Mouse (Mus musculus): ENCODE measurements around the gene Exoc6b. TPM values are rescaled to one million over a fixed set of nuclear protein-coding genes. Genes with fewer than 3 reads are reported as not detected.

Gene Exoc6b
- total RNA-seq, 1 experiment from 2014 or later: 16.1 TPM

GRCm38 (mm10) chr6:85013906-85014305 is 55.4 kb downstream of the Exoc6b start:
- no peak for ATAC-seq (replicated peaks; ENCODE audit: insufficient number of reproducible peaks, low FRiP score, low TSS enrichment, poor library complexity, severe bottlenecking)

DNA sequence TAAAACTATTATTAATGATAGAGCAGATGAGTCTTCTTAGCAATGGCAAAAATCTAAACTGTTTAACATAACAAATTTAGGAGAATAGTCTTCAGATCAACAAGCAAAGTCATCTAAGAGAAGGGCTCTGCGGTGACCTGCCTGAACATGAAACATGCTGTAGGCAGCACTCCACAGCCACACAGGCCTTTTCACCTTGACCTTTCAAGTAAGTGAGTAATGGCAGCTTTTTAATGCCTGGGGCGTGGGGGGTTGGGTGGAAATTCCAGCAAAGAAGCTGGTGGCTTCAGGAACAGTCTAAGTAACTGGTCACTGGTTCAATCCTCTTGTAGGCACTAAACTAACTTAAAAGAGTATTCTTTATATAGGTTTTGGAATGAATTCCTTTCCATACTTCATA is 58.9 kb downstream of the Exoc6b start:
- no peak for ATAC-seq (replicated peaks; ENCODE audit: insufficient number of reproducible peaks, low FRiP score, low TSS enrichment, poor library complexity, severe bottlenecking)

- no peak for ATAC-seq (replicated peaks; ENCODE audit: insufficient number of reproducible peaks, low FRiP score, low TSS enrichment, poor library complexity, severe bottlenecking)
These were observed 73.9 kb downstream of the Exoc6b start for GRCm38 (mm10) chr6:84995418-84995817.

DNA sequence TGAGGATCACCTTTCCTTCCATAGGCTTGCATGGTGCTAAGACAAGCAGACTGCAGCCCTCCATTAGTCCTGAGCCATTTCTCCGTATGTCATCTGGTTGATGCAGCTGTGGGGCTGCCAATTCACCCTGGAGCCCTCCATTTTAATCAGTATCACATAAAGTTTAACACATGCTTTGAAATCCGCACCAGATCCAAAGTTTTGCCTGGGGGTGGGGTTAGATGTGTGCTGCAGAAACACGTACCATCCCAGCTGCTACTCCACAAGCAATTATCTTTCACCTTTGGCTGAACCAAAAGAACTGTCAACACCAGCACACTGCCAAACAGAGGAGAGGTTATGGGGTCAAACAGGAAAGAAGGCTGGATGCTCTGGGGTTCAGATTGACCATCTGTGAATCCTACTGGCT is 92.7 kb downstream of the Exoc6b start:
- ATAC-seq (replicated peaks; ENCODE audit: insufficient number of reproducible peaks, low FRiP score, low TSS enrichment, poor library complexity, severe bottlenecking): no peak

DNA sequence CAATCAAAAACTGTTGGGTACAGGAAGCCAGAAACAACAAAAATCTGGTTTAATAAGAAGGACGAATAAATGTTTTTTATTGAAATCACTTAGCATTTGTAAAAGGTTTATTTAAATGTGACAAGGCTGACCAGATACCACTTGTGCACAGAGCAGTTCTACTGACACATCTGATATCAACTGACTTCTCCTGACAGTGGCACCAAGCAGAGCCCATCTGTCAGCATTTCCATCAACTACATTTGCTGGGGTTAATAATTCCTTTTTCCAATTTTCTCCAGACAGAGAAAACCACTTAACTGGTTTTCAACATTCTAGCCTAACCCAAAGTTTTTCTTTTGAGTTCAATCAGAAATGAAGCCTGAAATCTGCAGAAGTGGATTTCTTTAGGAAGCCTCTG is 100.8 kb downstream of the Exoc6b start:
- no peak for ATAC-seq (replicated peaks; ENCODE audit: insufficient number of reproducible peaks, low FRiP score, low TSS enrichment, poor library complexity, severe bottlenecking)

GRCm38 (mm10) chr6:84964729-84965415 is 104.4 kb downstream of the Exoc6b start:
- ATAC-seq (replicated peaks; ENCODE audit: insufficient number of reproducible peaks, low FRiP score, low TSS enrichment, poor library complexity, severe bottlenecking): no peak

DNA sequence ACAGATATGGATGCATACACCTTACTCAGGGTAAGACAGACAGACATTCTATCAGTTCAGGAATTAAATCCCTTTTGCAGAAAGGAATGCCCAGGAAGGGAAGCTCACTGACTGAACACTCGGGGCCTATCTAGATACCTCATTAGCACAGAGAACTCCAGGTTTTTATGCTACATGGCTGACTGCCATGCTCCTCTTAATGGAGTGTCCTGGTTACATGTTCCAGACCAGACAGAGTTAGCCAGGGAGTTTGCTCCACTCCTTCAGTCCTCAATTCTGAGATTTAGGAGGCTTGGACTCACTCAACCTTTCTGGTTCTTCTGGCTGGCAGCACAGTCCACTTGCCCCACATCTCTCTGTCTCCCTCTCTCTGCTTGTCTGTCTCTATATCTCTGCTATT is 106.3 kb downstream of the Exoc6b start:
- no peak for ATAC-seq (replicated peaks; ENCODE audit: insufficient number of reproducible peaks, low FRiP score, low TSS enrichment, poor library complexity, severe bottlenecking)

DNA sequence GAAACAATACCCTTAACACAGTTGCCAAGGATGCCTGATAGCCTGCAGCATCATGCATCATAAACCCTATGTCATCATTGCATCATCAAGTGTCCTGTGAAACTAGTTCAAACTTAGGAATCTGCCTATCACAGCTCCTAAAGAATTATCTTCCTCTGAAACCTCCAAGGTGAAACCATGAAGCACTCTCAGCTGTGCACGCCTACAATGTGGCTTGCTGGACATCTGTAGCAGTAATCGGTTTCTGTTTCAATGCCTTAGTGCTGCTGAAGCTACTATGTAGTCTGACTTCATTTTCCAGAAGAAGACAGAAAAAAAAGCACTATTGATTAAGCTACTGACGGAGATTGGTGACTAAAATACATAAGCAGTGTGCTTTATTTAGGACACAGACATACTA is 107.5 kb downstream of the Exoc6b start:
- no peak for ATAC-seq (replicated peaks; ENCODE audit: insufficient number of reproducible peaks, low FRiP score, low TSS enrichment, poor library complexity, severe bottlenecking)

DNA sequence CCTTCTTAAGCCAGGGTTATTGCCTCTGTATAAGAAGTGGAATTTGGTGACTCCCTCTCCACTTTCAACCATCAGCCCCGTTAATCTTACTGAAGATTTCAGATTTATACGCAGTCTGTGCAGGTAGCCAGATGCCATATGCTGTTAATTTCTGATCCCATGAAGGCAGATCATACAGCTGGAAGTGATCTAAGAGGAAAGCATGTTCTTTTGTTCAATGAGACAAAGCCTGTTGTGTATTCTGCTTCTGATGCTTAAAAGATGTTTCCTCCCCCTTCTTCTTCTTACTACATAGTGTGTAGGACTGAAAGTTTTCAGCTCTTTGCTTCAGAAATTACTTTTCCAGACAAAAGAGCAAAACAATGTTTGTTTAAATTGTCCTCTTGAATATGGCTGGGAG is 109.8 kb downstream of the Exoc6b start:
- no peak for ATAC-seq (replicated peaks; ENCODE audit: insufficient number of reproducible peaks, low FRiP score, low TSS enrichment, poor library complexity, severe bottlenecking)

- no peak for ATAC-seq (replicated peaks; ENCODE audit: insufficient number of reproducible peaks, low FRiP score, low TSS enrichment, poor library complexity, severe bottlenecking)
These were observed 117.7 kb downstream of the Exoc6b start for GRCm38 (mm10) chr6:84951621-84952020.

GRCm38 (mm10) chr6:84946569-84946968 is 122.7 kb downstream of the Exoc6b start:
- no peak for ATAC-seq (replicated peaks; ENCODE audit: insufficient number of reproducible peaks, low FRiP score, low TSS enrichment, poor library complexity, severe bottlenecking)

- no peak for ATAC-seq (replicated peaks; ENCODE audit: insufficient number of reproducible peaks, low FRiP score, low TSS enrichment, poor library complexity, severe bottlenecking)
These were observed 123.2 kb downstream of the Exoc6b start for GRCm38 (mm10) chr6:84946106-84946505.

- ATAC-seq (replicated peaks; ENCODE audit: insufficient number of reproducible peaks, low FRiP score, low TSS enrichment, poor library complexity, severe bottlenecking): no peak
These were observed 136.1 kb downstream of the Exoc6b start for GRCm38 (mm10) chr6:84932953-84933921.

- ATAC-seq (replicated peaks; ENCODE audit: insufficient number of reproducible peaks, low FRiP score, low TSS enrichment, poor library complexity, severe bottlenecking): no peak
These were observed 138.3 kb downstream of the Exoc6b start for GRCm38 (mm10) chr6:84931051-84931450.

DNA sequence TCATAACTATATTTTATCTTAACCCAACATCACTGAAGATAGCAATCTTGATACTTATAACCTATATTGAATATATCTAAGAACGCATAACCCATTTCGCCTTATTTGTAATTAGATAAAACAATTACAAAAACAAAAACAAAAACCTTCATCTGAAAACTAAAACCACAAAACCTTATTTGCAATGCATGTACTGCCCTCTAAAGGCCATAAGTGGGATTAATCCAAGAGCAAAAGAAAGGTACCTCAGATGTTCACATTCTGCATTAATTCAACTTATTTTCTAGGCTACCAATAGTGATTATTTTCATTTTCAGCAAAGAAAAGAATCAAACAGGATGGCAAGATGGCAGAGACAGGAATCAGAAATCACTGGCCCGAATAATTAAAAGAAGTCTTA is 143.2 kb downstream of the Exoc6b start:
- no peak for ATAC-seq (replicated peaks; ENCODE audit: insufficient number of reproducible peaks, low FRiP score, low TSS enrichment, poor library complexity, severe bottlenecking)

- ATAC-seq (replicated peaks; ENCODE audit: insufficient number of reproducible peaks, low FRiP score, low TSS enrichment, poor library complexity, severe bottlenecking): no peak
These were observed 145.5 kb downstream of the Exoc6b start for GRCm38 (mm10) chr6:84923760-84924221.

DNA sequence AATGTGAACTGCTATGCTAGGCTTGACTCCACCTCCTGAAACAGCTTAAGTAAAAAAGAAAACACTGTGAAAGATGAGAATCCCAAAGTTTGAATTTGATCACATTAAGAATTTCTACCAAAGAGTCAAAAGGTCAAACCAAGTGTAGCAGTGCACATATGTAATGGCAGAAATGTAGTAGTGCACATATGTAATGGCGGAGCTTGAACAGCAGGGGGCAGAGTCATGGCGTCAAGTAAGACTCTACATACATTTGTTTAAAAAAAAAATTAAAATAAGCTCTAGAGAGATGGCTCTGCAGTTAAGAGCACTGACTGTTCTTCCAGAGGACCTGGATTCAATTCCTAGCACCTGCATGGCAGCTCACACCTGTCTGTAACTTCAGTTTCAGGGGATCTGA is 153.0 kb downstream of the Exoc6b start:
- ATAC-seq (replicated peaks; ENCODE audit: insufficient number of reproducible peaks, low FRiP score, low TSS enrichment, poor library complexity, severe bottlenecking): no peak

DNA sequence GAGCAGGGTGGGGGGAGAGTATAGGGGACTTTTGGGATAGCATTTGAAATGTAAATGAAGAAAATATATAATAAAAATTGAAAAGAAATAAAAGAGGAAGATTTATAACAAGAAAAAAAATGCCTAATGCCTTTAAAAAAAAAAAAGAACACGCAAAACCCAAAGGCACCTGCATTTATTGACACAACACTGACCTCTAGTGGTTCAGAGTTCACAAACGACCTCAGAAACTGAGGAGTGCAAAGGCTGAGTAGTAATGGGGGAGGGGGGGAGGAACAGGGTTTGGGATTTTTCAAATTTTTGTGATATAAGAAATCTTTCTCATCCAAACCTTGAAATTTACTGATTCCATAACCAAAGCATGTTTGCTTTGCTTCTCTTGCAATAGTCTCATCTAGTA is 156.9 kb downstream of the Exoc6b start:
- ATAC-seq (replicated peaks; ENCODE audit: insufficient number of reproducible peaks, low FRiP score, low TSS enrichment, poor library complexity, severe bottlenecking): no peak

DNA sequence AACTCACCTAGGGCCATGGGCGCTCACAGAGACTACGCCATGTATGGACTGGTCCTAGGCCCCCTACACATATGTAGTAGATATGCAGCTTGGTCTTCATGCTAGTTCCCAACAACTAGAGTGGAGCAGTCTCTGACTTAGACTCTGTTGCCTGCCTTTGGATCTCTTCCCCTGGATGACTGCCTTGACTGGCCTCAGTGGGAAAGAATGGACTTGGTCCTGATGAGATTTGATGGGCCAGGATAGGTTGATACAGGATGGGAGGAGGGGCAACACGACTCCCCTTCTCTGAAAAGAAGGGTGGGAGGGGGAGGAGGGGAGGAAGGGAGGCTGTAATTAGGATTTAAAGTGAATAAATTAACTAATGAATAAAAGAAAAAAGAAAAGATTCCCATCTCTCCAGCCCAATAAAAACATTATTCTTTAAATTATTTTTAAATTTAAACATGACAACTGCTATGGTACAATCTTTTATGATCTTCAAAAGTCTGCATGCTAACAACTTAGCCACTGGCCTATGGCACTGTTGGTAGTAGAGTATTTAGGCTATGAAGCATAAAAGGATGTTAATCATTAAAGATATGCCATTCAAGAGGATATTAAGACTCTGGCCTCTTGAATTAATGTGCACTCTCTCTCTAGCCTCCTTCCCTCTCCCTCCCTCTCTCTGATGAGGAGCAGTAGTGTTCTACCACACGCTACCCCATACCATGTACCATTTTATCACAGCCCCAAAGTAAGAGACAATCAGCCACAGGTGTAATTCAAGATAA is 170.1 kb downstream of the Exoc6b start:
- no peak for ATAC-seq (replicated peaks; ENCODE audit: insufficient number of reproducible peaks, low FRiP score, low TSS enrichment, poor library complexity, severe bottlenecking)

All from monocyte, adult 5-6 weeks (primary cell).